Mouse (Mus musculus) stomach, postnatal 0 days (tissue): ENCODE data around the gene Pias3. TPM values are rescaled to one million over a fixed set of nuclear protein-coding genes. Genes with fewer than 3 reads are reported as not detected.
"Not testable (repeated sequence)": the region's sequence is repeated elsewhere in the genome, so short reads cannot be mapped to it uniquely, and the experiment has no call there.

Experiments used
- ATAC-seq: fragments of 200-750 bp; cut with Nextera tagmentation; 2 replicates; pipeline ENCODE4 v1.8.0; 2017; ENCODE audit not compliant: low FRiP score, low TSS enrichment
- DNase-seq: peaks from one replicate; pipeline ENCODE4 v3.0.0-alpha.2; 2016; ENCODE audit warnings: low spot score
- H3K27ac ChIP-seq: fragments of 300-500 bp; sonication (generic); replicated peaks from 2 replicates; pipeline ENCODE4 v1.5.1; 2014; ENCODE audit warnings: mild to moderate bottlenecking, control low read depth
- H3K27me3 ChIP-seq: fragments of 300-500 bp; sonication (generic); 2 replicates; pipeline ENCODE4 v1.6.1; 2014; ENCODE audit warnings: low read length; ENCODE audit not compliant: control insufficient read depth, insufficient read depth
- H3K36me3 ChIP-seq: fragments of 300-500 bp; sonication (generic); 2 replicates; pipeline ENCODE4 v1.6.1; 2014; ENCODE audit warnings: low read length, mixed read lengths; ENCODE audit not compliant: control insufficient read depth, insufficient read depth
- H3K4me1 ChIP-seq: fragments of 300-500 bp; sonication (generic); replicated peaks from 2 replicates; pipeline ENCODE4 v1.6.1; 2014; ENCODE audit warnings: antibody characterized with exemption; ENCODE audit not compliant: control insufficient read depth, insufficient read depth
- H3K4me2 ChIP-seq: fragments of 300-500 bp; sonication (generic); replicated peaks from 2 replicates; pipeline ENCODE4 v1.6.1; 2014; ENCODE audit warnings: low read depth, mild to moderate bottlenecking, control low read depth, moderate library complexity
- H3K4me3 ChIP-seq: fragments of 300-500 bp; sonication (generic); 2 replicates; pipeline ENCODE4 v1.5.1; 2014; ENCODE audit warnings: low read depth, low read length, control low read depth
- H3K9ac ChIP-seq: fragments of 300-500 bp; sonication (generic); 2 replicates; pipeline ENCODE4 v1.6.1; 2014; ENCODE audit warnings: mild to moderate bottlenecking, low read length, control low read depth, mixed read lengths
- H3K9me3 ChIP-seq: fragments of 300-500 bp; sonication (generic); 2 replicates; pipeline ENCODE4 v1.6.1; 2016; ENCODE audit warnings: low read length; ENCODE audit not compliant: control insufficient read depth
- CTCF ChIP-seq: IDR thresholded peaks from 2 replicates; pipeline ENCODE4 v1.5.1; 2016; ENCODE audit warnings: antibody characterized with exemption, low read depth, mild to moderate bottlenecking, moderate library complexity
- EP300 ChIP-seq: optimal IDR thresholded peaks from 2 replicates; pipeline ENCODE3; 2016; ENCODE audit warnings: antibody characterized with exemption
- WGBS: fragments of 180-500 bp; shearing (Covaris S2); extraction: QIAGEN DNeasy Blood & Tissue Kit; methylation state at CpG from one replicate; pipeline ENCODE4 v1.1.7; 2014; 5-methylcytosine and 5-hydroxymethylcytosine counted together
- polyA plus RNA-seq: library from polyadenylated mRNA; unstranded; fragments of >200 nt; fragmentation: Nextera tagmentation; extraction: Ambion mirVana; gene quantifications from 2 replicates; pipeline ENCODE4 v1.2.1, GENCODE M21; 2015

The Pias3 gene
- polyA plus RNA-seq, 1 experiment from 2014 or later = 23.4 TPM

- DNase-seq (no peak), ATAC-seq (no peak)
- 0 out of 2 replicates have a peak, but pooled peaks cover 3% of the 10 kb centered on the region for H3K4me1 ChIP-seq
- no peak overlapping the region for H3K4me3 ChIP-seq
- no peaks in the 10 kb centered on the region for H3K36me3 ChIP-seq
- H3K27me3 ChIP-seq = no peaks in the 10 kb centered on the region
- 91% methylated on average over 3 of the region's 3 CpGs for WGBS
- no peak overlapping the region for H3K4me2 ChIP-seq
- TF ChIP-seq EP300 (no peak), CTCF (no peak)
- no peak overlapping the region for H3K9ac ChIP-seq
- no peak overlapping the region for H3K27ac ChIP-seq
- no peaks in the 10 kb centered on the region for H3K9me3 ChIP-seq
Observed at GRCm38 (mm10) chr3:96683496-96683895, 12.7 kb upstream of the Pias3 start.

GRCm38 (mm10) chr3:96684151-96684821 lies 11.9 kb upstream of the Pias3 start:
- Histone ChIP-seq H3K4me3 (peak overlapping the region; percentile 6; the same call in 1 of the 2 replicates), H3K27me3 (no peaks in the 10 kb centered on the region), H3K27ac (no peak overlapping the region), H3K9me3 (no peaks in the 10 kb centered on the region), H3K9ac (peak overlapping the region; percentile 24; the same call in 1 of the 2 replicates), H3K4me2 (peak overlapping the region; percentile 46), H3K4me1 (0 out of 2 replicates have a peak, but pooled peaks cover 3% of the 10 kb centered on the region), H3K36me3 (no peaks in the 10 kb centered on the region)
- 51% methylated on average over 17 of the region's 17 CpGs for WGBS
- ATAC-seq (no peak), DNase-seq (no peak)
- no peak for TF ChIP-seq EP300
- no peak for TF ChIP-seq CTCF

- Histone ChIP-seq H3K4me1 (0 out of 2 replicates have a peak, but pooled peaks cover 3% of the 10 kb centered on the region), H3K4me3 (peak overlapping the region; percentile 6; the same call in 1 of the 2 replicates), H3K27ac (no peak overlapping the region), H3K36me3 (no peaks in the 10 kb centered on the region), H3K9ac (peak overlapping the region; percentile 24; the same call in 1 of the 2 replicates), H3K27me3 (no peaks in the 10 kb centered on the region), H3K4me2 (peak overlapping the region; percentile 46), H3K9me3 (no peaks in the 10 kb centered on the region)
- no peak for DNase-seq
- no peak for TF ChIP-seq CTCF
- no peak for TF ChIP-seq EP300
- no peak for ATAC-seq
- WGBS = 21% methylated on average over 28 of the region's 28 CpGs
Observed at GRCm38 (mm10) chr3:96684822-96685156, 11.4 kb upstream of the Pias3 start.

GRCm38 (mm10) chr3:96686057-96686456 lies 10.1 kb upstream of the Pias3 start:
- 96% methylated on average over 5 of the region's 5 CpGs for WGBS

GRCm38 (mm10) chr3:96688854-96689253 lies 7.3 kb upstream of the Pias3 start:
- 0 out of 2 replicates have a peak, but pooled peaks cover 3% of the 10 kb centered on the region for H3K4me1 ChIP-seq
- no peaks in the 10 kb centered on the region for H3K36me3 ChIP-seq
- H3K27ac ChIP-seq = no peak overlapping the region
- 78% methylated on average over 11 of the region's 11 CpGs for WGBS
- H3K27me3 ChIP-seq = no peaks in the 10 kb centered on the region
- DNase-seq (no peak), ATAC-seq (no peak)
- no peak overlapping the region for H3K4me3 ChIP-seq
- no peak for TF ChIP-seq EP300
- TF ChIP-seq CTCF = no peak
- H3K9ac ChIP-seq = no peak overlapping the region
- H3K9me3 ChIP-seq = no peaks in the 10 kb centered on the region
- H3K4me2 ChIP-seq = no peak overlapping the region

More at GRCm38 (mm10) chr3:96686057-96686456, 10.1 kb upstream of the Pias3 start:
- H3K9me3 ChIP-seq, H3K9ac ChIP-seq, H3K4me2 ChIP-seq, H3K27me3 ChIP-seq, DNase-seq, ATAC-seq, H3K4me3 ChIP-seq, H3K27ac ChIP-seq, H3K4me1 ChIP-seq, H3K36me3 ChIP-seq: not testable (repeated sequence)

- ATAC-seq (no peak), DNase-seq (no peak)
- H3K4me1 ChIP-seq = no peaks in the 10 kb centered on the region
- H3K27ac ChIP-seq = no peak overlapping the region
- no peak overlapping the region for H3K9ac ChIP-seq
- no peaks in the 10 kb centered on the region for H3K36me3 ChIP-seq
- no peaks in the 10 kb centered on the region for H3K27me3 ChIP-seq
- no peak for TF ChIP-seq EP300
- peak; percentile 52 for TF ChIP-seq CTCF
- no peak overlapping the region for H3K4me2 ChIP-seq
- H3K9me3 ChIP-seq = no peaks in the 10 kb centered on the region
- H3K4me3 ChIP-seq = no peak overlapping the region
- 47% methylated on average over 3 of the region's 3 CpGs for WGBS
Observed at GRCm38 (mm10) chr3:96690298-96690697, 5.9 kb upstream of the Pias3 start.
